Mouse (Mus musculus): ENCODE measurements around the gene Wrap73.

DNA sequence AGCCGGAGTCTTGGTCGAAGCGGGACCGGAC, 2.2 kb upstream of the Wrap73 start, which contains the start of gene Trp73:
- TF ChIP-seq CTCF (IDR thresholded peaks at IDR 0.05; ENCODE audit: low read depth) (no peak), EP300 (optimal IDR thresholded peaks at IDR 0.05) (no peak)
